ENCODE assay signal across 14 mouse cellular contexts in genomic region chrX:52017660-52018059, GRCm38 (mm10). TPM values are rescaled to one million over a fixed set of nuclear protein-coding genes. Genes with fewer than 3 reads are reported as not detected.
DNase-seq lines count a peak whose midpoint lies in the region; ATAC-seq lines count a peak whose summit lies in the region.
"Had no signal": no experiment of that assay in that cellular context is flagged by ENCODE, and none has a peak within 500 bp of the region (broad histone marks: within the 10 kb centered on the region; RNA-seq: fewer than 3 reads in every experiment).

No protein-coding gene starts in this region.

- no peak overlapping the region for H3K27ac ChIP-seq in hindbrain, embryonic 11.5 days (ENCODE audit: low read depth, low read length)
- H3K27ac ChIP-seq in hindbrain, embryonic 16.5 days (ENCODE audit: low read depth, low read length) = no peak overlapping the region

- WGBS in hindbrain, embryonic 11.5 days = 43% methylated on average over 9 of the region's 9 CpGs
- 39% methylated on average over 9 of the region's 9 CpGs for WGBS in hindbrain, embryonic 16.5 days

- no peak for ATAC-seq in hindbrain, embryonic 11.5 days (ENCODE audit: low FRiP score)
- ATAC-seq in hindbrain, embryonic 16.5 days = no peak
- no peak for ATAC-seq in CD4-positive, CD25-positive, alpha-beta regulatory T cell, adult 4 months
- ATAC-seq: intestine, embryonic 16.5 days had no signal

- H3K27me3 ChIP-seq in hindbrain, embryonic 11.5 days (ENCODE audit: control insufficient read depth, insufficient read depth, low read length) = no peaks in the 10 kb centered on the region
- H3K27me3 ChIP-seq in hindbrain, embryonic 16.5 days (replicated peaks; ENCODE audit: control insufficient read depth, insufficient read depth, low read length) = no peaks in the 10 kb centered on the region

- H3K4me1 ChIP-seq in hindbrain, embryonic 11.5 days (replicated peaks; ENCODE audit: control insufficient read depth, insufficient read depth, low read length) = no peaks in the 10 kb centered on the region
- no peaks in the 10 kb centered on the region for H3K4me1 ChIP-seq in hindbrain, embryonic 16.5 days (ENCODE audit: control insufficient read depth, insufficient read depth, low read depth, low read length)

- H3K4me2 ChIP-seq in hindbrain, embryonic 11.5 days (replicated peaks; ENCODE audit: low read depth, low read length) = no peak overlapping the region
- no peak overlapping the region for H3K4me2 ChIP-seq in hindbrain, embryonic 16.5 days (ENCODE audit: low read length)

- DNase-seq in hindbrain, embryonic 11.5 days (ENCODE audit: low spot score) = peak; percentile 7
- peak; percentile 4 for DNase-seq in urinary bladder, postnatal 14 days (ENCODE audit: low spot score)
- DNase-seq in urinary bladder, postnatal 10 days (ENCODE audit: low spot score) = no peak
- peak; percentile 14 for DNase-seq in gastrocnemius, postnatal 25 days
- no peak for DNase-seq in frontal cortex, adult 2 months (ENCODE audit: extremely low spot score in 1 of 2, low spot score in 1 of 2)
- DNase-seq: thymus, postnatal 36 days had no signal

- no peak overlapping the region for H3K4me3 ChIP-seq in hindbrain, embryonic 11.5 days (ENCODE audit: low read depth, low read length)
- H3K4me3 ChIP-seq in hindbrain, embryonic 16.5 days (ENCODE audit: low read length) = no peak overlapping the region

- no peaks in the 10 kb centered on the region for H3K9me3 ChIP-seq in hindbrain, embryonic 11.5 days (ENCODE audit: control insufficient read depth, low read length)
- no peaks in the 10 kb centered on the region for H3K9me3 ChIP-seq in hindbrain, embryonic 16.5 days (ENCODE audit: control insufficient read depth, low read length)
- H3K9me3 ChIP-seq: G1E had no signal

- H3K9ac ChIP-seq in hindbrain, embryonic 11.5 days (ENCODE audit: low read depth, low read length) = no peak overlapping the region
- H3K9ac ChIP-seq in hindbrain, embryonic 16.5 days (ENCODE audit: low read depth, low read length) = no peak overlapping the region

- H3K36me3 ChIP-seq in hindbrain, embryonic 11.5 days (ENCODE audit: control insufficient read depth, insufficient read depth, low read length) = no peaks in the 10 kb centered on the region
- no peaks in the 10 kb centered on the region for H3K36me3 ChIP-seq in hindbrain, embryonic 16.5 days (ENCODE audit: control insufficient read depth, insufficient read depth, low read length)
- H3K36me3 ChIP-seq: G1E had no signal

RNA-seq across cellular contexts. Expression of gene 1700080O16Rik, which starts 45.1 kb away (rescaled TPM):
- polyA plus RNA-seq in hindbrain, embryonic 11.5 days (2014; fragmentation: Nextera tagmentation; extraction: Ambion mirVana) = not detected in 2 replicates
- polyA plus RNA-seq in hindbrain, embryonic 16.5 days (2015; fragmentation: Nextera tagmentation; extraction: Ambion mirVana) = not detected in 2 replicates
- not detected for total RNA-seq in gastrocnemius, postnatal 25 days (2021)
- polyA plus RNA-seq in frontal cortex, adult 2 months (2012; rRNA removed) = not detected in 2 replicates
- polyA plus RNA-seq in CD4-positive, CD25-positive, alpha-beta regulatory T cell, adult 4 months (2017; shearing (Covaris generic)) = not detected
- total RNA-seq: common myeloid progenitor, adult 5-6 weeks; G1E; gastrocnemius, adult 8-10 months; midbrain, postnatal 0 days had no signal
- polyA plus RNA-seq: G1E; intestine, embryonic 16.5 days; limb, embryonic 14.5 days; midbrain, postnatal 0 days had no signal

Comparison
In these comparisons a context has a peak if more than half of its experiments do, and no peak if none do; other contexts are left out.
1. DNase-seq: peak in hindbrain, embryonic 11.5 days (single experiment), urinary bladder, postnatal 14 days (single experiment) and gastrocnemius, postnatal 25 days (single experiment); none in urinary bladder, postnatal 10 days (single experiment) and frontal cortex, adult 2 months (0 of 2).